Mouse (Mus musculus) inflammation-experienced regulatory T-cells (primary cell): Measurements from ENCODE around the gene Nae1. TPM values are rescaled to one million over a fixed set of nuclear protein-coding genes. Genes with fewer than 3 reads are reported as not detected.

Experiments
- polyA plus RNA-seq, 2 experiments: library from polyadenylated mRNA; unstranded; fragments of 100-300 nt; shearing (Covaris generic); gene quantifications; one replicate each; pipeline ENCODE4 v1.2.1; 2017

Gene Nae1
- polyA plus RNA-seq = 100 to 1,000 TPM in 1 of 2 experiments, 10 to 100 TPM in 1; 84.9 to 115 TPM

DNA sequence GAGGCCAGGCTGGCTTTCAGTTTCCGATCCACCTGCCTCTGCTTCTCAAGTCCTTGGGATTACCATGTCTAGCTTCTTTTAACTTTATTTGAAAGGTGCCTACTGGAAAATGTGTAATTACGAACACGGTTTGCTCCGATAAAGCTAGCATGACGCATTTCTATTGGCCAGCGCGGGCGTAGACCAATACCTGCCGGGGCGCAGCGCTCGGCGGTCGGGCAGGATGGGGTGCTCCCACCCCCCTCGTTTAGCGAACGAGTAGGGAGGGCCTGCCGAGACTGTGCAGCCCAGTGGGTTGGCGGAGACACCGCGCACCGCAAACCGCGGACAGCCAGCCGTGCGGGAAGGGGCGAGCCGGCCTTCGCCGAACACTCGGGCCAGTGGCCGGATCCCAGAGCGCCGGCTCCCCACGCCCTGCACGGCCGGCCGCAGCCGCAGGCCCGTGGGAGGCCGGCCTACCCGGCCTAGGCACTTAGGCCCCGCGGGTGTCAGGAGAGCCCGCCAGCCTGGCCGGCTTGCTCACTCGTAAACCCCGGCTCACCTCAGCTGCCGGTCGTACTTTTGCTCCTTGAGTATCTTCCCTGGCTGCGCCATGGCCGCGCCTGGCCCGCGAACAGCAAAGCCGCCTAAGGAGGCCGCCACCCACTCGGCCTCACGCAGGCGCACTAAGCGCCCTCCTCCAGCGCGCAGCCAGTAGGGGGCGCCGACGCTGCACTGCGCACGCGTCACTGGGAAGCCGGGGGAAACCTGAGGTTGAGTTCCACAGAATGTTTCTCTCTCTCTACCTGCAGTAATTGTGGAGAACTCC is at the start of gene Nae1, which contains the start of gene Car7:
TSS of gene Nae1 (minus strand) at position 667 of the 808 bp plus-strand sequence.
TSS of gene Car7 (plus strand) at position 719 of the 808 bp plus-strand sequence.

DNA sequence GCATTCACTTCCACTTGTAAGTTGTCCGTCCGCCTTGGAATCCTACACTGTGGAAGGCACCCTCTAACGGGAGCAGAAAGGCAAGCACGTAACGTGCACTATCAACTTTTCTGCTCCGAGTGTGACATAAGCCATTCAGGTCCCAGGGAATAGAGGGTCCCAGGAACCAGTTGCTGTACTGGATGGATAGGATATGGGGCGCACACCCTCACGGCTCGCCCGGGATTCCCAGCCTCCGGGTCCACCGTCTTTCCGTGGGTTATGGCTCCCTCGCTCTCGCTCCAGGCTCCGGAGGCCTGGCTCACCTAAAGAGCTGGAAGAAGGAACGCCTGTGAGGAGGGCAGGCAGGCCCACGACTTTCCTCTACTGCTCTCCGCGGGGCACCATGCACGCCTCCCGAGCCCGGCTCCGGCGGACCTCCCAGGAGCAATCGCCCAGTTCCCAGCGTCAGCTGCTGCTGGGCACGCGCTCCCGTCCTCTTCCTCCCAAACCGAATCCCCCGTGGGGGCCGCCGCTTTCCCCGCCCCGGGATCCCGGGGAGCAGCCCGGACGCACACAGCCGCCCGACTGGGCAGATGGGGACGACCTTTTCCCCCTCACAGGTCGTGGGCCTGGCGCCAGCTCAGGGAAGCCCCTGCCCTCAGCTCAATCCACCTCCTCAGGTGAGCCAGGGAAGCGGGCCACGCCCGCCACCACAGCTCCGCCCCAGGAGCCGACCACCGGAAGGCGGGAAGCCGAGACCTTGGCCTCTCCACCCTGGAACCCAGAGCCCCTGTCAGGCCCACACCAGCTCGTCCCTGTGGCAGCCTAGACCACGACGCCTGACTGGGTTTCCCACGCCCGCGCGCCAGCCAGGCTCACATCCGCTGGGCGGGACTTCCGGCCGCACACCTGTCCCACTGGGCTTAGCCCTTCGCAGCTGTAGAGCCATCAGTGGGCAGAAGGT is 25.1 kb downstream of the Nae1 start, which contains the start of gene Terb1:
TSS of gene Terb1 (minus strand) at position 850 of the 946 bp plus-strand sequence.

Other genes starting within 250 kb of the Nae1 start
- under 1 TPM in 1 of 2 experiments, not detected in 1; 0.84 TPM for gene Cmtm2a, start 241.5 kb downstream of the Nae1 start, polyA plus RNA-seq
- gene Gm45711, start 224.6 kb downstream of the Nae1 start, polyA plus RNA-seq = not detected
- gene Cmtm1, start 224.5 kb downstream of the Nae1 start, polyA plus RNA-seq = under 1 TPM in 1 of 2 experiments, not detected in 1; 0.62 TPM
- gene Gm11020, start 213.1 kb downstream of the Nae1 start, polyA plus RNA-seq = 1 to 10 TPM in 1 of 2 experiments, not detected in 1; 4.4 TPM
- 1 to 10 TPM in 1 of 2 experiments, not detected in 1; 3.7 TPM for gene Cmtm2b, start 212.4 kb downstream of the Nae1 start, polyA plus RNA-seq
- gene Cmtm3, start 195.2 kb downstream of the Nae1 start, polyA plus RNA-seq = 10 to 100 TPM; 14.5 to 30.9 TPM
- gene Cmtm4, start 138.8 kb downstream of the Nae1 start, polyA plus RNA-seq = under 1 TPM; 0.31 to 0.66 TPM
- gene Dync1li2, start 91.6 kb downstream of the Nae1 start, polyA plus RNA-seq = 10 to 100 TPM; 34.4 to 35.5 TPM
- under 1 TPM; 0.13 to 0.47 TPM for gene Terb1, start 24.7 kb downstream of the Nae1 start, polyA plus RNA-seq
- 1 to 10 TPM; 1.2 to 3.4 TPM for gene Car7, start 52 bp upstream of the Nae1 start, polyA plus RNA-seq
- gene Pdp2, start 56.8 kb upstream of the Nae1 start, polyA plus RNA-seq = 1 to 10 TPM; 5.2 to 8.9 TPM
- gene Cdh16, start 89.8 kb upstream of the Nae1 start, polyA plus RNA-seq = 1 to 10 TPM in 1 of 2 experiments, not detected in 1; 2.2 TPM
- 10 to 100 TPM; 51.9 to 63.5 TPM for gene Rrad, start 96.7 kb upstream of the Nae1 start, polyA plus RNA-seq
- 100 to 1,000 TPM; 106 to 126 TPM for gene Ciao2b, start 107.3 kb upstream of the Nae1 start, polyA plus RNA-seq
- gene Ces2a, start 199.4 kb upstream of the Nae1 start, polyA plus RNA-seq = under 1 TPM; 0.59 to 0.65 TPM